Mouse (Mus musculus) gastrocnemius, postnatal 4 days (tissue): ENCODE measurements around the gene Camk2n2. TPM values are rescaled to one million over a fixed set of nuclear protein-coding genes. Genes with fewer than 3 reads are reported as not detected.
"Not testable (repeated sequence)": the region's sequence is repeated elsewhere in the genome, so short reads cannot be mapped to it uniquely, and the experiment has no call there.

Source experiments
- DNase-seq, 2 experiments: peaks; one replicate each; pipeline ENCODE4 v3.0.0; 2021 to 2022; ENCODE audit warnings: low spot score in 2 of 2, mixed read lengths in 2 of 2
- long read RNA-seq, 2 experiments: library from polyadenylated mRNA; stranded (forward); transcript quantifications; one replicate each; pipeline ENCODE4 v2.0.0; 2021
- total RNA-seq, 2 experiments: library from RNA; stranded (reverse); gene quantifications; 2 replicates each; pipeline ENCODE4 v1.2.3; 2021

The Camk2n2 gene
- total RNA-seq, result 1 to 10 TPM; 2.1 to 2.3 TPM
- long read RNA-seq, experiment 1, partial matches to known transcripts, result 0 of 1 reads
- long read RNA-seq, experiment 1, other reads (novel, unspliced or antisense), result 0 of 1 reads
- long read RNA-seq, experiment 2, result 0 reads

DNA sequence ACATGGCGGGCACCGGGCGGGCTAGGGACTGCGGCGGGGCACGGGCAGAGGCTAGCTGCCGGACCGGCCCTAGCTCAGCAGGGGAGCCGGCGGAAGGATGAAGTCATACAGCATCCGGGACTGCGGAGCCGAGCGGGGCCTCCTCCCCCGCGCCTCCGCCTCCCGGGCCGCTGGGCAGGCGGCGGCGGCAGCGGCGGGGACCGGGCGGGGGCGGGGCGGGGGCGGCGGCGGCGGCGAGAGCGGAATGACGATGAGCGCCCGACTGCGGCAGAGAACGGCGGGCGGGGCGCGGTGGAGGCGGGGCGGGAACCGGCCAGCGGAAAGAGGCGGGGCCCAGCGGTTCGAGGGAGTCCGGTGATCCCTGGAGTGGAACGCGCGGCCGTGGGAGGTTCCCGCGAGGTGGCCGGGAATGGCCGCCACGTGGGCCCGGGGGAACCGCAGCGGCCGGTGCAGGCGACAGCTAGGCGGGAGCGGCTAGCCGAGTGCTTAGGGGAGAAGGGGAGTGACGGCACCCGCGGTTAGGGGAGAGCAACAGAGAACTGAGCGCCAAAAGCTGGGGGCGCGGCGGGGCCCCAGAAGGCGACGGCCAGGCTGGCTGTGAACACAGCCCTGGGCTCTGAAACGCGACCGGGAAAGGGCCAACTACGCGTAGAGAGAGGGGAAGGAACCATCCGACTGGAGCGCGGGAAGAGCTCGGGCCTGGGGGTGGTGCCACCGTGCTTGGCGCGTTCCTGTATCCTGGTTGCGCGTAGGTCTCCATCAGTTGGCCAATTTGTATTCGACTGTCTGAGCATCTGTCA lies at the start of gene Camk2n2:
Gene Camk2n2, minus strand, starts transcription at position 97 of the 800 bp plus-strand sequence.
- DNase-seq, result peak; percentile 37 to 46

DNA sequence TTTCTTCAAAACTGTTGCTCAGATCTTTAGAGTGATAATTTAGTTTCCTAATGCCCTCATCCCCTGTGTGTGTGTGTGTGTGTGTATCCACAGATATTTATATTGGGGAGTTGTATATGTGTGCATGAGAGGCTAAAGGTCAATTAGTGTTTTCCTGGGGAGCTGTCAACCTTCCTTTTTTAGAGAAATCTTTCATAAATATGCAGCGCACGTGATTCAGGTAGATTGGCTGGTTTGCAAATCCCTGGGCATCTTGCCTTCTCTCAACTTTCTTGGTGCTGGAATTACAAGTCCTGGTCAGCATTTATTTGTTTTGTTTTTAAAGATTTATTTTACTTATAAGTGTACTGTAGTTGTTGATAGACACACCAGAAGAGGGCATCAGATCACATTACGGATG lies 49.2 kb upstream of the Camk2n2 start:
- DNase-seq, result no peak

- not testable (repeated sequence) for DNase-seq
Measured at GRCm38 (mm10) chr16:20668013-20668412, 46.9 kb upstream of the Camk2n2 start, which contains the start of gene Eif4g1. TSS of gene Eif4g1 (plus strand) at chr16:20668313.

DNA sequence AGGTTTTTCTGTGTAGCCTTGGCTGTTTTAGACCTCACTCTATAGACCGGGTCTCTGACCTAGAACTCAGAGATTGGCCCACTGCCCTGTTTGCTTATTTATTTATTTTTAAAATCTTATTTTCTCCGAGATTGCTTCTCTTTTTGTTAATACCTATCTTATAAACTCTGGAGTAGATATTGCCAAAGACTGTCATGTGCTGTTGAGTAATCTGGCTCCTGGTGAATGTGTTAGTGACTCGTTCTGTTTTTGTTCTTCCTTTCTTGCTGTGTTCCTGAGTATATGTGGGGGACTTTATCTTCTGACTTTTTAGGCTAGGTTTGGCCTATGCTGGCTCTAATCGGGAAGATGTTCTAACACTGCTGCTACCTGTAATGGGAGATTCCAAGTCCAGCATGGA lies 36.6 kb upstream of the Camk2n2 start:
- no peak for DNase-seq

DNA sequence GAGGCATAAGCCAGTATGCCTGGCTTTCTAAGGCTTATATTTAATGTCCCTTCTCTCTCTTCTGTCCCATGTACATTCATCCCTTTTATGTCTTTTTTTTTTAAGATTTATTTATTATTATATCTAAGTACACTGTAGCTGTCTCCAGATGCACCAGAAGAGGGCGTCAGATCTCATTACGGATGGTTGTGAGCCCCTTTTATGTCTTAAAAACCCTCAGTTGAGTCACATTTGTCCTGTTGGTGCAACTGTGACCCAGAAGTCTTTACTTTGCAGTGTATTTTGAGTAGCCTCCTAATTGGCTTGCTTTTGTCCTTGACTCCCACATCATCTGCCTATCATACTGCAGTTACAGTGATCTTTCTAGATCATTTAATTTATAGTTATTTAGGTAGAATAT lies 32.2 kb upstream of the Camk2n2 start:
- DNase-seq, result no peak

DNA sequence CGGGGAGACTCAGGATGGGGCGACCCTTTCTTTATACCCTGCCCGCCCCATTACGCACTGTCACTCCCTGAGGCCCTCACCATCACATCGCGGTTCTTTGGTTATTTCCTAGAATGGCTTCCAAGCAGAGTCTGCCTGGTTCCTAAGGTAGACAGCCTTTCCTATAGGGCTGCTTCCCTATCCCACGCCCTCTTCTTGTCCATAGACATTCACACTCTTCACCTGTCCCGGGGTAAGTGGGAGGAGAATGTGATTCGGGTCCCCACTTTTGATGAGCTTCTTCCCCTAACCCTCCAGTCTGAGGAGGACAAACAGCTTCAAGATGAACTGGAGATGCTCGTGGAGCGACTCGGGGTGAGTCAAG lies 30.8 kb upstream of the Camk2n2 start:
- no peak for DNase-seq

- peak; percentile 96 to 98 for DNase-seq
Measured at GRCm38 (mm10) chr16:20651076-20651946, 30.2 kb upstream of the Camk2n2 start, which contains the start of gene Psmd2. TSS of gene Psmd2 (plus strand) at chr16:20651652.

- no peak for DNase-seq
Measured at GRCm38 (mm10) chr16:20643911-20644310, 22.8 kb upstream of the Camk2n2 start.

DNA sequence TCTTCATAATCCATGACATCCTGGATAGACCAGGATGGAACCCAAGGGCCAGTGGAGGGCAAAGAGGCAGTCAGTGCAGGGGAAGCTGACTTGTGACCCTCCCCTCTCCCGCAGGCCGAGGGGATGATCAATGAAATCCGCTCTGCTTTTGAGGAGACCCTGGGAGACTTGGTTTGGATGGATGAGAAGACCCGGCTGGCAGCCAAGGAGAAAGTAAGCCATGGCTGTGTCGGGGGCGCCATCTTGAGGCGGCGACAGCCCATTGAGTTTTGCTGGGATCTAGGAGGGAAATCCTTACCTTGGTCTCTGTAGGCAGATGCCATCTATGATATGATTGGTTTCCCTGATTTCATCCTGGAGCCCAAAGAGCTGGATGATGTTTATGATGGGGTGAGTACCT lies 21.1 kb upstream of the Camk2n2 start:
- DNase-seq, result peak; percentile 41 to 76

GRCm38 (mm10) chr16:20638367-20638766 lies 17.3 kb upstream of the Camk2n2 start:
- no peak for DNase-seq

DNA sequence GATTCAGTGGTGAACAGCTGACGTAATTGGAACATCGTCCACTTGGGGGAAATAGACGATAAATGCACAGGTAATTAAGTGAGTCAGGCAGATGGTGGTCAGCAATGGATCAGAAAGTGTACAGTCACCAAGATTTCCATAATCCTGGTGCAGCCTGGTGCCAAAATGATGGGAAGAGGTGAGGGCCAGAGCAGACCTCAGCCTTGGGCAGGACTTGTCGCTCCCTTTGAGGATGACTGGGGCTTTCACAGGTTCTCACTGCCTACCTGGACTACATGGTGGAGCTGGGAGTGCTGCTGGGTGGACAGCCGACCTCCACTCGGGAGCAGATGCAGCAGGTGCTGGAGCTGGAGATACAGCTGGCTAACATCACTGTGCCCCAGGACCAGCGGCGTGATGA lies 16.3 kb upstream of the Camk2n2 start:
- DNase-seq, result no peak

DNA sequence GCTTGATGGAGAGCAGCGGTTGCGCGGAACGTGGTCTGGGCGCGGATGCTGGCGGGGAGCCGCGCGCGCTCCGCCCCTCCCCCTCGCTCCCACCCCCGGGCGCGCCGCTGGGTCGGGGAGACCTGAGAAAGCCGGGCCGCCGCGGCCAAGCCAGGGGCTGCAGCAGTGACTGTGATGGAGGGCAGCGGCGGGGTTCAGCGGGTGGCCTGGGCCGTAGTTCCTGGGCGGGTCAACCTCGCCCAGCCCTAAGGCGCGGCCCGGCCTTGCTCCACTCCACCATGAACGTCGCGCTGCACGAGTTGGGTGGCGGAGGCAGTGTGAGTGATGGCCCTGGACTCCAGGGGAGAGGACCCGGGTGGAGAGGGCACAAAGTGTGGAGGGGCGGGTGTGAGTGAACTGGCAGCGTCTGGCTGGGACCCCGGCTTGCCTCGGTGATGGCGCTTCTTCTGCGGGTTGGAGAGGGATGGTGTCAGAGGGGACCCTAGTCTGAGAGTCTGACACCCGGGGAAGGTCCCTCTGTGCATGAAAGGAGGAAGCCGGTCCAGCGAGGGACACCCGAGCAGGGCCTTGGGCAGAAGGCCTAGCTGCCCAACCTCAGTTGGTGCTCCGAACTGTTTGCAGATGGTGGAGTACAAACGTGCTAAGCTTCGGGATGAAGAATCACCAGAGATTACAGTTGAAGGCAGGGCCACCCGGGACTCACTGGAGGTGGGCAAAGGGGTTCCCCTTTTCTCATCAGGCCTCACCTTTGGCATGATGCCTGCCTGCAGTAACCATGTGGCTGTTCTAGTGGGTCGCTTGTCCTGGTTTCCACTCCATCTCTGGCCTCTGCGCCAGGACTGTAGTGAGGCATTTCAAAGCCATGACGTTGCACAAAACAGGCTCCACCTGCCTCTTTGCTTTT lies 8.9 kb upstream of the Camk2n2 start, which contains the start of gene Ece2:
Gene Ece2, plus strand, starts transcription at position 98 of the 904 bp plus-strand sequence.
- no peak for DNase-seq

DNA sequence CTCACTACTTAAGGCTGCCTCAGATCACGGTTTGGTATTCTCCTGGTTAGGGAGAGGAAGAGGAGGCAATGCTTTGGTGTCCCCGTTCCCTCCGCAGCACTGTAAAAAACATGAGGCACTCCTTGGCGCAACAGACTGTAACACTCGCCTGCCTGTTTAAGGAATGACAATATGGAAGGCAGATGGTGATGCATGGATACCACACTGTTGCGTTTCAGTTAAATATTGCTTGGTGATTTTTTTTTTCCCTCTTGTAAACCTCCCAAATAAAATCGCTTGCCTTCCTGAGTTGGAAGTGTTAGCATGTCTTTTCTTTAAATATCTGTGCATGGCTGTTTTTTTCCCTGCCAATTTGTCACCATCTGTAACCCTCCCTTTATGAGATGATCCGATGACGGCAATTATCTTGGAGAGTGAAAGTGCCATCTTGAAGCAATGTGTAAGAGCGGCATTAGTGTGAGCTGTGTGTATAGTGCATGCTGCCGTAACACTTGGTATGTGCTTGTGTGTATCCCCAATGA lies 7.8 kb upstream of the Camk2n2 start:
- DNase-seq, result no peak

GRCm38 (mm10) chr16:20623211-20623610 lies 2.1 kb upstream of the Camk2n2 start:
- DNase-seq, result no peak

GRCm38 (mm10) chr16:20621991-20622685 lies 1.1 kb upstream of the Camk2n2 start:
- peak in 1 of 2 experiments; percentile 31 for DNase-seq

DNA sequence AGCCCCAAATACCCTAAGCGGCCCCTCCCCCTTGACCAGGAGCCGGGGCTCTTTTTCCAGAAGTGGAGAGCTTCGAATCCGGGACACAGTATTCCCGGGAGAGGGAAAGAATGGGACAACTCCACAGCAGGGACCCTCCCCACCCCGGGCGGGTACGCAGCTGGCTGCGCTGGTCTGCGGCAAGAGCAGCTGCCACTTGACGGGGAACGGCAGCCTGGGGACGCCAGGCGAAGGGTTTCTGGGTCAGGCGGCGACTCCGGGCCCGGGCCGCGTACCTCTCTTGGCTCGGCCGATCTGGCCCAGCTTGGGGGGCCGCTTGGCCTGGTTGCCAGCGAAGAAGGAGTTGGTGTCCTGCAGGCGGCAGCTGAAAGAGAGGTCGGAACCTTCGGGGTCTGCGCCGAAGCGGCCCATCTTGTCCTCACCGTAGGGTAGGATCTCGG lies 316 bp downstream of the Camk2n2 start:
- peak in 1 of 2 experiments; percentile 25 for DNase-seq

GRCm38 (mm10) chr16:20620399-20620735 lies 720 bp downstream of the Camk2n2 start:
- no peak for DNase-seq

- peak in 1 of 2 experiments; percentile 39 for DNase-seq
Measured at GRCm38 (mm10) chr16:20619541-20620398, 1.3 kb downstream of the Camk2n2 start.
